Mouse (Mus musculus) right cerebral cortex, adult 2 months (tissue): ENCODE results near the gene B4galt2.
A peak's percentile ranks its signal among the peaks of the same experiment; 100 is the strongest.

ENCODE experiments used
- DNase-seq, 2 experiments: peaks; one replicate each; pipeline ENCODE4 v3.0.0; 2021 to 2022; ENCODE audit warnings: low spot score in 2 of 2

Gene B4galt2

DNA sequence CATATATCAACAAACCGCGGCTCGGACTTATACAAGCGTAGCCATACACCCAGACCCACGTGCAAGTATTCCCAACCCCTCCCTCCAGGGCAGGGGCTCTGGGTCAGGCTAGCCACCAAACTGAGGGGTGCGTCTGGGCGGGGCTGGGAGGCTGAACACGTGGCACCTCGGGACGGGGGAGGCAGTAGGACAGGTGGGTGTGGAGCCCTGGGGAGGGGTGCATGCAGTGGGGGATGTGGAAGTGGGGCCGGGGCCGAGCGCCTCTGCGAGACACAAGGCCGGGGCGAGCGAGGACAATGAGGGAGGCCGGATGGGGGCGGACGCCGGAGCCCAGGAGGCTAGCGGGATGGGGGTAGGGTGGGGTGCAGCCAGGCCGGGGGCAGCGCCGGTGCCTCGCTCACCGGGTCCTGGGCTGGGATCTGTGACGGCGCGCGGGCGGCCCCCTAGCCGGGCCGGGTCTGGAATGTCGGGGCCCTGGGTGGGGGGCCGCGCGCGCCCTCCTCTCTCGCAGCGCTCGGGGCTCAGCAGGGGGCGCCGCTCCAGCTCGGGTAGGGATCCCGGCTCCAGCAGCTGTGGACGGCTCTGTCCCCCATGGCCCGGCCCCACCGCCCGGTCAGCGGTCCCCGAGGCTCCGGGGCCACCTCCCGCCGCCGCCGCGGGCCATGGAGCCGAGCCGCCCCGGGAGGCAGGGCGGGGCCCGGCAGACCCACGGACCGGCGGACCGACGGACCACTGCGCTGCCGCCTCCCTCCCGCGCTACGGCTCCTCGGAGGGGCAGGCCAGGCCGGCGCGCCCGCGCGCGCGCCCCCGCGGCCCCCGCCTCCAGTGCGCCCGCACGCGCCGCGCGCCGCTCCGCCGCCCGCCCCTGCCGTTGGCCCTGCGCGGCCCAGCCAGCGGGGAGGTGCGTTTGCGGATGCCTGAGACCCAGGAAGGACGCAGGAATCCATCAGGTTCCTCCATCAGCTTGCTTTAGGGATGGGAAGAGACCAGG, at the start of gene B4galt2:
Gene B4galt2 (minus strand): TSS at position 787 of the 991 bp plus-strand sequence.
- peak; percentile 50 to 68 for DNase-seq

DNA sequence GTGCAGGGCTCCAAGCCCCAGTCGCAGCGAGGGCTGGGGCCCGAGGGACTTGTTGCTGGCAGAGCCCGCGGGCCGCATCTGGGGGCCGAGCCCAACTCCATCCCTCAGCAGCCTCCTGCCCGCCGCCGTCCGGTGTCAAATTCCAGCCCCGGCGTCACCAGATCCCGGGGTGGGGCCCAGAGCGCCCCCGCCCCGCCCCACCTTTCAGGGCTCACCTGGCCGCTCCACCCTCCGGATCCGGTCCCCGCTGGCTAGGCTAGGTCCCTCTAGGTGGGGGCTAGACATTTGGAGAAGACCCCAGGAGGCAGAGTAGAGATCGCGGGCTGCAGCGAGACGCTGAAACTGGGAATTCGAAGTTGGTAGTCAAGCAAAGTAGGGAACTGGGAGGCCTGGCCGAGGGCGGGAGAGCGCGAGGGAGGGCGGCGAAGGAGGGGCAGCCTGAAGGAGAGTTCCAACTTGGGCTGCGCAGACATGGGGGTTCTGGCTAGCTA, 46.1 kb upstream of the B4galt2 start, which contains the start of gene Artn:
Gene Artn (minus strand): TSS at position 373 of the 491 bp plus-strand sequence.
- no peak for DNase-seq

- peak; percentile 57 to 68 for DNase-seq
Observed at GRCm38 (mm10) chr4:117928699-117929241, 45.5 kb upstream of the B4galt2 start.

GRCm38 (mm10) chr4:117928234-117928633, 44.9 kb upstream of the B4galt2 start:
- DNase-seq: no peak

DNA sequence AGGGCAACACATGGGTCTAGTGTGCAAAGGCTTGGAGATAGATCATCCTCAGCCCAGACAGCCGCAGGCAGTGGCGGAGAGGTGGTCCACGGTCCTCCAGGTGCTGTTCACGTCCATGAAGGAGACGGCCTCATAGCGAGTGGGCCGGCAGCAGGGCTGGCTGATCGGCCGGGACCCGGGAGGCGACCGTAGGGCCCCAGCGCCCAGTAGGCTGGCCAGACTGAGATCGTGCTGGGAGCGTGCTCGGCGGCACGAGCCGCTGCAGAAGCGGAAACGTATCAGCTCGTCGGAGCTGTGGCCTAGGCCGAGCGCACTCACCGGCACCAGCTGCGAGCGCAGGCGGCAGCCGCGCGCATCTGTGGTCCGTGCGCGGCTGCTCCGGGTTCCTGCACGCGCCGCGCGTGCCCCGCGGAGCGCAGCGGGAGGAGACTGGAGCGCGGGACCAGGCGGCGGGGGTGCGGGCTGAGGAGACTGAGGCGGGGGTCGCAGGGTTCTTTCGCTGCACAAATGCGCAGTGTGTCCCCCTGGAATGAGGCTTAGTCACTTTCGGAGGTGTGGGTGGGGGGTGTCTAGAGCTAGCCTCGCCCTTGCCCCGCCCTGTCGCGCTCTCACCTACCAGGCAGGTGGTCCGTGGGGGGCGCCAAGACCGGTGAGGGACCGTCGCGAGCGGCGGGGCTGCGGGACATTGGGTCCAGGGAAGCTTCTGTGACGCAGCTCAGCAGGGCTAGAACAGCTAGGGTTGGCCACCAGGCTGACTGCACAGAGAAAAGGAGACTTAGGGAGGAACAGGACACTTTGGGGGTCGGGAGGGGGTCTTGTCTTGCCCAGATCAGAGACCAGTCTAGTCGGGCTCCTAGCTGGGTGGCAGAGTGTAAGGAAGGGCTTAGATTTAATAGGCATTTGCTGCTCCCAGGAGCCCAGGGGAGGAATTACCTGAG, 43.5 kb upstream of the B4galt2 start:
- peak; percentile 61 to 72 for DNase-seq

- no peak for DNase-seq
Observed at GRCm38 (mm10) chr4:117924916-117925315, 41.6 kb upstream of the B4galt2 start.

- no peak for DNase-seq
Observed at GRCm38 (mm10) chr4:117923450-117923849, 40.2 kb upstream of the B4galt2 start.

DNA sequence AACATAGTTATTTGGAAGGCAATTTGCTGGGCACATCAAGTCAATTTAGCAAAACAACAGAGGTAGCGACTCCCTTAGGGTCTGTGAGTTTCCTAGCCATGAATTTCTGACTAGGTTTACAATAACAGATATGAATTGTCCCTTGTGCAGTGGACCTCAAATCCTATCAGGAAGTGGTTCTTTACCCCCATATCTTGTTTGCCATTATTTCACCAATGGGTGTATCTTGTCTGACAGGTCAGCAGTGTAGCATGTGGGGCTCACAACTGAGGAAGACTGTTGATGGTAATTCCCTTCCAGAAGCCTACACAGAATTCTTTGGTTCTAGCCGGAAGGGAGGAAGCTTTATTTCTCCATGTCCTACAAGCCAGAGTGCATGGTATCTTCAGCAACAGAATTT, 38.1 kb upstream of the B4galt2 start:
- DNase-seq: no peak

GRCm38 (mm10) chr4:117918762-117919161, 35.5 kb upstream of the B4galt2 start:
- no peak for DNase-seq

DNA sequence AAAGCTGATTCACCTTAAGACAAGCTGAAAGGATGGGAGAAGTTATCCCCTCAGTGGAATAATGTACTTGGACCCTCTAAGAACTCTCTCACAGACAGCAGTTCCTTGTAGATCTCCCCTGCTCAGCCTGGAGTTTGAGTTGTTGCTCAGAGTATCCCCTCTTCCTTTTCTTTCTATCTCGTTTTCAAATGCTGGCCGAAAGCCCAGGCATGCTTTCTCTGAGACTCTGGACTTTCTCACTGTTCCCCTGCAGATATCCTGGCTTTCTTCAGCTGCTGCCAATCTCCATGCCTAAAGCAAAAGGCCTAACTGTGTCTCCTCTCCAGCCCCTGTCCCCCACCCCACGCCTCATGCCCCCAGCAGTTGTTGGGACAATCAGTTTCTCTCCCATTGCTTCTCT, 35.0 kb upstream of the B4galt2 start:
- DNase-seq: no peak

GRCm38 (mm10) chr4:117917847-117918246, 34.6 kb upstream of the B4galt2 start:
- no peak for DNase-seq

GRCm38 (mm10) chr4:117917402-117917801, 34.1 kb upstream of the B4galt2 start:
- no peak for DNase-seq

DNA sequence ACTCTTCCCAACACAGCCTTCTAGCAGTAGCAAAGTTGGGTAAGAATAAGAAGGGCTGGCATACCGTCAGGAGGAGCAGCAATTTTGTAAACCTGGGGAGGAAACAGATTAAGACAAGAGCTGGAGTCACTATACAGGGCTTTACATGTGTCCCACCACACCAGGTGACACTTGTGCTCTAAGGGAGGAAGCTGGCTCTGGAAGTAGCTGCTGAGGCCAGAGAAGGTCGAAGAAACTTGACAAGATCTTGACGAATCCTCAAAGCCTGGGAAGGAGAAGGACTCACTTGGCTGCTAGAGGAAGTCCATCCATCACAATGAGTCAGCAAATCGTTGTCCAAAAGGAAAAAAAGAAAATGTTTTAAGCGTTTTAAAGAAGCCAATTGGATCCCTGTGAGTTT, 33.1 kb upstream of the B4galt2 start:
- DNase-seq: no peak

DNA sequence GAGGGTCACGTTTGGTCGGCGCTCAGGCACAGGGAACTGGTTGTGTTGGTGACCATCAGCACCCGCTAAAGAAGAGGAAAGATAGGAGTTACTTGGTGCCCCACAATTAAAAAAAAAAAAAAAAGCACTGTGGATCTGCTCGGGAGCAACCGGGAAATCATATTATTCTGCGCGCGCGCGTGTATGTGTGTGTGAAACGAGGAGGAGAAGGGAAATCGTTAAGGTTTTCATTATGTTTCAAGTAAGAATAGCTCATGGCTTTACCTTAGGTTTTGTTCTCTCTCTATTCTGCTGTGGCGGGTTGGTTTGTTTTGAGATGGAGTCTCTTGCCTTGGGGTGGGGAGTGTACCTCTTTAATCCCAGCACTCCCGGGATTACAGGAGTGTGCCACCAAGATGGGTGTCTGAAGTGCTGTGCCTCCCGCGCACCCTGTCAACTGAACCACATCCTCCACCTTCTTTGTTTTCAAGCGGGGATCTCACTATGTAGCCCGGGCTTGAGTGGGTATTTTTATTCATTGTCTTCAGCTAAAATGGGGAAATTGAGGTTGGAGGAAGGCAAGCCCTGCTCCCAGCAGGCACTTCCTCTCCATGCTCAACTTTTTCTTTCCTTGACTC, 32.3 kb upstream of the B4galt2 start:
- DNase-seq: no peak

DNA sequence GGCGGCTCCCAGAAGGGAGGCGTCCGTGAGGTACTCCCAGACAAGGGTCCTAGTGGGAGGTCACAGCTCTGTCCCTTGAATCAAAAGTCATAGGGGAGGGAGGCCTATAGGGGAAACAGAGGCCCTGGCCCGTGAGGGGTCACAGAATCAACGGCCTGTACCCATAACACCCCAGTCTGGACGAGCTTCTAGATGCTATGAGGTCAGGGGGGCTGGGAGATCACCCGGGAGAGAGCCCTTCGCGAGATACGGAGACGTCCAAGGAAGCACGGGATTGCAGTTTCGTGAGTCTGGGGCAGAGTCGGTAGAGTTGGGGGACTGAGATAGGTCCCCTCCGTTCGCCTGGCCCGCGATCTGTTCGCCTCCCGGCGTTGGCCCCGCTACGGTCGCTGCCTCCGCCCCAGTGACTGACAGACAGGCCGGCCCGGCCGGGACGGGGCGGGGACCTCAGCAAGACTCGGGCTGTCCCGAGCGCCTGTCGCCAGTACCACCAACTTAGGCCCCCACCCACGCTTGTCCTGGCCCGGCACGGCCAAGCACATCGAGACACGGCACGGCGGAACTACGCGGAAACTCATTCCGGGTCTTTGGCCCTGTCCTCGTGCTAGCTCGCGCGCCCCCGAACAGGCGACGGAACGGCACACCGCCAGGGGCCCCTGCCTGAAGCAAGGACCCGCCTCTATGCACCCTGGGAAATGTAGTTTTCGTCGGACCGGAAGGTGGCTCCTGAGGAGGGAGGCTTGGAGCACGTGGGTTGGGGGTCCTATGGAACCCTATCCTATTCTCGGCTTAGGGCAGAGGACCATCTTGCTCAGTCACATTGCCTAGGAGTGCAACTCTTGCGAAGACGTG, 31.5 kb upstream of the B4galt2 start, which contains the start of gene Ipo13:
Gene Ipo13 (minus strand): TSS at position 409 of the 852 bp plus-strand sequence.
- DNase-seq: peak; percentile 92 to 96

DNA sequence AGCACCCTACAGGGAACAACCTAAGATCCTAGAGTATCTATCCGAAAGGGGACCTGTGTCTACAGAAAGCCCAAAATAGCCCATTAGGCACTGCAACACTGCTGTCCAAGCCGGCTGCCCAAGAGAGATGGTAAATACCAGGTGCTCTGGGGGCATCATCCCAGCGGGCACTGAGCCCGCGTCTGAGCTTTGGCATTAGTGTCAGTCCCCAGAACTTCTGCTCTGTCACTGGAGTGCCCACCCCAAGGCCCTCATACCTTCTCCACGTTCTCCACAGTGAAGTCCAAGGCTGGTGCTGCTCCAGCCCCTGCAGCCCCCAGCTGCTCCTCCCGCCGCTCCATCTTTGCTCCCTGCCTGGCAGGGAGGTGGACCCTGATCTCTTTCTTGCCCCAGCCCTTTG, 30.7 kb upstream of the B4galt2 start:
- DNase-seq: no peak

- no peak for DNase-seq
Observed at GRCm38 (mm10) chr4:117913421-117913820, 30.1 kb upstream of the B4galt2 start.

DNA sequence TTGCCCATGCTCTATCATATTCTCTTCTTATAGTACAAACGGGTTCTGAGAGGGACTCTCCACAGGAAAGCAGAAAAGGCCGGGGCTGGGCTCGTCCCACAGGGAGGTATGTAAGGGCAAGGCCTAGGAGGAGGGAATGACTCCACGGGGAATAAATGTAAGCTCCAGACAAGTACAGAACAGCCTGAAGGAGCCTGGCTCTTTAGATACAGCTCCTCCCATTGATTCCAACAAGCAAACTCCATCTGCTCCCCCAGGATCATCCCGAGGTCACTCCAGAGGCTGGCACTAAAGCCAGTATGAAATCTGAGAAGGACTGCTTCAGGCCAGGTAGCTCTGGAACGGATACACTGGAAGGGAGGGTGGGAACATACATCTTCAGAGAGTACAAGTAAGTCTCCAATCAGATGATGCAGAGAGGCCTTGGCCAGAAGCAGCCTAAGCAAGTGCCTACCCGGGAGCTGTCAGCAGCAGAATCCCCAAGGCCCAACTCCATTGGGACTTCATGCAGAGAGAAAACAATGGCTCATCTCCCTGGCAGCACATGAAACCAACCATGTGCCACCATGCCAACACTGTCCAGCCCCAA, 29.5 kb upstream of the B4galt2 start:
- DNase-seq: no peak

- no peak for DNase-seq
Observed at GRCm38 (mm10) chr4:117912131-117912561, 28.9 kb upstream of the B4galt2 start.
